In the genomic region with DNA sequence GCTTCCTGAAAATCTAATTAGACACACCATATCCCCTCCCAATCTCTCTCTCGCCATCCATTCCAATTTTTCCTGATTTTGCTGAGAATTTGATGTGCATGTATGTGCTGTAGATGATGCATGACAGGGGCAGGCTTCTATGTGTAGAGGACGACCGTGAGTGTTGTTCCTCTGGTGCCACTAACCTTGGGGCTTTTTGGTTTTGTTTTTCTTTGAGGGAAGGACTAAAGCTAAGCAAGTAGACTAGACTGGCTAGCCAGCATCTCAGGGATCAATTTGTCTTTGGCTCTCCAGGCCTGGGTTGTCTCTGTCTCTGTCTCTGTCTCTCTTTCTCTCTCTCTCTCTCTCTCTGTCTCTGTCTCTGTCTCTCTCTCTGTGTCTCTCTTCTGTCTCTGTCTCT, we compare ENCODE assay signal across 17 mouse cellular contexts.
"Had no signal": no experiment of that assay in that cellular context is flagged by ENCODE, and none has a peak within 500 bp of the region (broad histone marks: within the 10 kb centered on the region; RNA-seq: fewer than 3 reads in every experiment).

No protein-coding gene starts in this region.

- H3K27me3 ChIP-seq: limb, embryonic 12.5 days; liver, embryonic 13.5 days had no signal

- DNase-seq: kidney, adult 18-20 months; kidney, adult 9 months; kidney, postnatal 36 days; layer of hippocampus, postnatal 36 days; liver, embryonic 13.5 days; midbrain, embryonic 14.5 days; right cerebral cortex, adult 18-20 months; right cerebral cortex, postnatal 14 days; right cerebral cortex, postnatal 4 days; thymus, adult 2 months; thymus, postnatal 25 days had no signal

- H3K9ac ChIP-seq: limb, embryonic 12.5 days; liver, embryonic 13.5 days had no signal

- H3K9me3 ChIP-seq: limb, embryonic 12.5 days; liver, embryonic 13.5 days had no signal

- H3K27ac ChIP-seq: left cerebral cortex, adult 2 months; liver, embryonic 13.5 days; macrophage; stomach, postnatal 0 days had no signal

- ATAC-seq: intestine, embryonic 16.5 days; lung, postnatal 0 days had no signal

- H3K36me3 ChIP-seq: limb, embryonic 12.5 days; liver, embryonic 13.5 days had no signal

- H3K4me2 ChIP-seq: limb, embryonic 12.5 days; liver, embryonic 13.5 days had no signal

- H3K4me3 ChIP-seq: left cerebral cortex, adult 2 months; limb, embryonic 12.5 days; liver, embryonic 13.5 days had no signal
